Mouse (Mus musculus) erythroblast, embryonic 14.5 days (primary cell): ENCODE measurements around the gene Numa1.
"Not testable (repeated sequence)": the region's sequence is repeated elsewhere in the genome, so short reads cannot be mapped to it uniquely, and the experiment has no call there.

Experiments used
- GATA1 ChIP-seq: IDR thresholded peaks from 2 replicates; pipeline ENCODE4 v1.6.1; 2012; ENCODE audit warnings: low read length, inconsistent platforms, mixed read lengths
- TAL1 ChIP-seq: IDR thresholded peaks from 3 replicates; pipeline ENCODE4 v1.6.1; 2012; ENCODE audit warnings: low read length, inconsistent platforms, mixed read lengths

DNA sequence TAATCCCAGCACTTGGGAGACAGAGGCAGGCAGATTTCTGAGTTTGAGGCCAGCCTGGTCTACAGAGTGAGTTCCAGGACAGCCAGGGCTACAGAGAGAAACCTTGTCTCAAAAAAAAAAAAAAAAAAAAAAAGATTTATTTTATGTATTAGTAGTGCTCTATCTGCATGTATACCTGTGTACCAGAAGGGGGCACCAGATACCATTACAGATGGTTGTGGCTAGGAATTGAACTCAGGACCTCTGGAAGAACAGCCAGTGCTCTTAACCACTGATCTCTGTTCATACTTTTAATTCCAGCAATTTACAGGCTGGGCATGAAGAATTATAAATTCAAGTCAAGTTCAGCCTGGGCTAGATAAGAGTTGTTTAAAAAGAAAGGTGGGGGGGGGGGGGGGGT is 114.6 kb downstream of the Numa1 start:
- not testable (repeated sequence) for TF ChIP-seq TAL1, GATA1
